11 mouse cellular contexts compared by ENCODE assay signal in genomic region chr7:31168412-31168811, GRCm38 (mm10). TPM values are rescaled to one million over a fixed set of nuclear protein-coding genes. Genes with fewer than 3 reads are reported as not detected.
A peak's percentile ranks its signal among the peaks of the same experiment; 100 is the strongest.
DNase-seq lines count a peak whose midpoint lies in the region; ATAC-seq and TF ChIP-seq lines count a peak whose summit lies in the region.
"Had no signal": no experiment of that assay in that cellular context is flagged by ENCODE, and none has a peak within 500 bp of the region (broad histone marks: within the 10 kb centered on the region; RNA-seq: fewer than 3 reads in every experiment).

No protein-coding gene starts in this region.

- no peak overlapping the region for H3K27ac ChIP-seq in kidney, embryonic 14.5 days (ENCODE audit: low read depth, low read length)
- no peak overlapping the region for H3K27ac ChIP-seq in lung, postnatal 0 days (ENCODE audit: low read length)
- no peak overlapping the region for H3K27ac ChIP-seq in forebrain, embryonic 16.5 days (ENCODE audit: low read length)
- H3K27ac ChIP-seq: layer of hippocampus, adult 2 months; stomach, embryonic 15.5 days had no signal

- TF ChIP-seq CTCF in lung, postnatal 0 days (IDR thresholded peaks at IDR 0.05) = no peak

- H3K36me3 ChIP-seq in kidney, embryonic 14.5 days (ENCODE audit: control insufficient read depth, insufficient read depth, low read length) = no peaks in the 10 kb centered on the region
- H3K36me3 ChIP-seq in lung, postnatal 0 days (ENCODE audit: insufficient read depth, low read length) = no peaks in the 10 kb centered on the region
- H3K36me3 ChIP-seq in forebrain, embryonic 16.5 days (ENCODE audit: control insufficient read depth, insufficient read depth) = no peaks in the 10 kb centered on the region
- H3K36me3 ChIP-seq: stomach, embryonic 15.5 days had no signal

- H3K4me3 ChIP-seq in kidney, embryonic 14.5 days (ENCODE audit: low read length) = no peak overlapping the region
- no peak overlapping the region for H3K4me3 ChIP-seq in lung, postnatal 0 days (ENCODE audit: low read depth, low read length)
- H3K4me3 ChIP-seq in forebrain, embryonic 16.5 days (replicated peaks; ENCODE audit: low read length) = no peak overlapping the region
- H3K4me3 ChIP-seq: layer of hippocampus, adult 2 months; myocyte; stomach, embryonic 15.5 days had no signal

- 48% methylated on average over 8 of the region's 8 CpGs for WGBS in kidney, embryonic 14.5 days
- 26% methylated on average over 8 of the region's 8 CpGs for WGBS in lung, postnatal 0 days
- WGBS in forebrain, embryonic 16.5 days = 76% methylated on average over 8 of the region's 8 CpGs

- intact Hi-C loops in left cerebral cortex, postnatal 4 days (cut with DNase I) = no loop called here

- H3K9ac ChIP-seq in kidney, embryonic 14.5 days (ENCODE audit: low read depth, low read length) = no peak overlapping the region
- no peak overlapping the region for H3K9ac ChIP-seq in lung, postnatal 0 days (replicated peaks; ENCODE audit: low read depth)
- no peak overlapping the region for H3K9ac ChIP-seq in forebrain, embryonic 16.5 days (replicated peaks; ENCODE audit: low read depth, low read length)
- H3K9ac ChIP-seq: stomach, embryonic 15.5 days had no signal

- TF ChIP-seq EP300 in lung, postnatal 0 days (IDR thresholded peaks at IDR 0.05) = peak; percentile 15; the same call in 1 of the 2 replicates

- no peaks in the 10 kb centered on the region for H3K4me1 ChIP-seq in kidney, embryonic 14.5 days (ENCODE audit: control insufficient read depth, insufficient read depth, low read length)
- H3K4me1 ChIP-seq in lung, postnatal 0 days (ENCODE audit: insufficient read depth, low read depth, low read length) = no peaks in the 10 kb centered on the region
- no peaks in the 10 kb centered on the region for H3K4me1 ChIP-seq in forebrain, embryonic 16.5 days (replicated peaks; ENCODE audit: control insufficient read depth, insufficient read depth, low read length)
- H3K4me1 ChIP-seq: stomach, embryonic 15.5 days had no signal

- ATAC-seq in kidney, embryonic 14.5 days (ENCODE audit: low FRiP score, low TSS enrichment) = no peak
- peak; percentile 66 for ATAC-seq in inflammation-experienced regulatory T-cells, adult 6 months
- peak; percentile 86 for ATAC-seq in lung, postnatal 0 days
- no peak for ATAC-seq in forebrain, embryonic 16.5 days

- DNase-seq in kidney, adult 11 months = peak; percentile 61
- peak; percentile 70 for DNase-seq in lung, postnatal 0 days (ENCODE audit: low spot score)
- DNase-seq in thymus, postnatal 4 days = peak; percentile 75
- DNase-seq in left cerebral cortex, postnatal 4 days = no peak
- no peak for DNase-seq in urinary bladder, adult 18-20 months (ENCODE audit: low spot score in 2 of 2)

- H3K4me2 ChIP-seq in kidney, embryonic 14.5 days (replicated peaks; ENCODE audit: low read depth, low read length) = no peak overlapping the region
- no peak overlapping the region for H3K4me2 ChIP-seq in lung, postnatal 0 days (replicated peaks; ENCODE audit: low read depth, low read length)
- no peak overlapping the region for H3K4me2 ChIP-seq in forebrain, embryonic 16.5 days (ENCODE audit: low read length)
- H3K4me2 ChIP-seq: stomach, embryonic 15.5 days had no signal

- H3K27me3 ChIP-seq in kidney, embryonic 14.5 days (ENCODE audit: control insufficient read depth, insufficient read depth, low read length) = no peaks in the 10 kb centered on the region
- no peaks in the 10 kb centered on the region for H3K27me3 ChIP-seq in lung, postnatal 0 days (replicated peaks; ENCODE audit: insufficient read depth, low read length)
- H3K27me3 ChIP-seq in forebrain, embryonic 16.5 days (replicated peaks; ENCODE audit: control insufficient read depth, insufficient read depth, low read length) = no peaks in the 10 kb centered on the region
- H3K27me3 ChIP-seq: stomach, embryonic 15.5 days had no signal

- H3K9me3 ChIP-seq in kidney, embryonic 14.5 days (ENCODE audit: control insufficient read depth, low read length) = no peaks in the 10 kb centered on the region
- no peaks in the 10 kb centered on the region for H3K9me3 ChIP-seq in lung, postnatal 0 days (ENCODE audit: low read length)
- H3K9me3 ChIP-seq in forebrain, embryonic 16.5 days (ENCODE audit: control insufficient read depth, low read length) = no peaks in the 10 kb centered on the region
- H3K9me3 ChIP-seq: stomach, embryonic 15.5 days had no signal

RNA-seq across cellular contexts. Expression of gene Gramd1a, which starts 12.7 kb away (rescaled TPM):
- 50.3 and 61.9 TPM in 2 replicates for polyA plus RNA-seq in kidney, embryonic 14.5 days (2014; fragmentation: Nextera tagmentation; extraction: Ambion mirVana)
- polyA plus RNA-seq in inflammation-experienced regulatory T-cells, adult 6 months (2017; shearing (Covaris generic)) = 100 to 1,000 TPM in 1 of 3 experiments, 10 to 100 TPM in 2; 70.7 to 113 (median 98.7) TPM
- polyA plus RNA-seq in lung, postnatal 0 days (2015; fragmentation: Nextera tagmentation; extraction: Ambion mirVana) = 31.7 and 33.8 TPM in 2 replicates
- total RNA-seq in left cerebral cortex, postnatal 4 days (2021) = 100 to 1,000 TPM; 184 to 195 TPM
- polyA plus RNA-seq in forebrain, embryonic 16.5 days (2015; fragmentation: Nextera tagmentation; extraction: Ambion mirVana) = 261 and 277 TPM in 2 replicates

RNA-seq across cellular contexts. Expression of gene Scn1b, which starts 41.6 kb away (rescaled TPM):
- polyA plus RNA-seq in kidney, embryonic 14.5 days (2014; fragmentation: Nextera tagmentation; extraction: Ambion mirVana) = 1.0 and 1.6 TPM in 2 replicates
- polyA plus RNA-seq in inflammation-experienced regulatory T-cells, adult 6 months (2017; shearing (Covaris generic)) = under 1 TPM in 1 of 3 experiments, not detected in 2; 0.30 TPM
- polyA plus RNA-seq in lung, postnatal 0 days (2015; fragmentation: Nextera tagmentation; extraction: Ambion mirVana) = 4.5 and 4.9 TPM in 2 replicates
- 10 to 100 TPM; 58.6 to 66.7 TPM for total RNA-seq in left cerebral cortex, postnatal 4 days (2021)
- polyA plus RNA-seq in forebrain, embryonic 16.5 days (2015; fragmentation: Nextera tagmentation; extraction: Ambion mirVana) = 4.1 and 5.3 TPM in 2 replicates

RNA-seq across cellular contexts. Expression of gene Hpn, which starts 53.3 kb away (rescaled TPM):
- polyA plus RNA-seq in kidney, embryonic 14.5 days (2014; fragmentation: Nextera tagmentation; extraction: Ambion mirVana) = 26.4 and 27.5 TPM in 2 replicates
- polyA plus RNA-seq in inflammation-experienced regulatory T-cells, adult 6 months (2017; shearing (Covaris generic)) = 10 to 100 TPM in 1 of 3 experiments, 1 to 10 TPM in 2; 3.1 to 11.0 (median 8.1) TPM
- polyA plus RNA-seq in lung, postnatal 0 days (2015; fragmentation: Nextera tagmentation; extraction: Ambion mirVana) = 19.5 and 20.5 TPM in 2 replicates
- 1 to 10 TPM; 1.4 to 1.6 TPM for total RNA-seq in left cerebral cortex, postnatal 4 days (2021)
- polyA plus RNA-seq in forebrain, embryonic 16.5 days (2015; fragmentation: Nextera tagmentation; extraction: Ambion mirVana) = 0.88 TPM in 1 of 2 replicates, not detected in the other
- polyA plus RNA-seq: myocyte had no signal

Comparison
In these comparisons a context has a peak if more than half of its experiments do, and no peak if none do; other contexts are left out.
1. DNase-seq: peak in kidney, adult 11 months (single experiment), lung, postnatal 0 days (single experiment) and thymus, postnatal 4 days (single experiment); none in left cerebral cortex, postnatal 4 days (single experiment) and urinary bladder, adult 18-20 months (0 of 2).
2. ATAC-seq: peak in inflammation-experienced regulatory T-cells, adult 6 months (single experiment) and lung, postnatal 0 days (single experiment); none in kidney, embryonic 14.5 days (single experiment) and forebrain, embryonic 16.5 days (single experiment).